Mouse (Mus musculus) stomach, postnatal 0 days (tissue): ENCODE data around the gene Myo1f. TPM values are rescaled to one million over a fixed set of nuclear protein-coding genes. Genes with fewer than 3 reads are reported as not detected.

Experiments
- ATAC-seq: fragments of 200-750 bp; cut with Nextera tagmentation; 2 replicates; pipeline ENCODE4 v1.8.0; 2017; ENCODE audit not compliant: low FRiP score, low TSS enrichment
- DNase-seq: peaks from one replicate; pipeline ENCODE4 v3.0.0-alpha.2; 2016; ENCODE audit warnings: low spot score
- H3K27ac ChIP-seq: fragments of 300-500 bp; sonication (generic); replicated peaks from 2 replicates; pipeline ENCODE4 v1.5.1; 2014; ENCODE audit warnings: mild to moderate bottlenecking, control low read depth
- H3K27me3 ChIP-seq: fragments of 300-500 bp; sonication (generic); 2 replicates; pipeline ENCODE4 v1.6.1; 2014; ENCODE audit warnings: low read length; ENCODE audit not compliant: control insufficient read depth, insufficient read depth
- H3K36me3 ChIP-seq: fragments of 300-500 bp; sonication (generic); 2 replicates; pipeline ENCODE4 v1.6.1; 2014; ENCODE audit warnings: low read length, mixed read lengths; ENCODE audit not compliant: control insufficient read depth, insufficient read depth
- H3K4me1 ChIP-seq: fragments of 300-500 bp; sonication (generic); replicated peaks from 2 replicates; pipeline ENCODE4 v1.6.1; 2014; ENCODE audit warnings: antibody characterized with exemption; ENCODE audit not compliant: control insufficient read depth, insufficient read depth
- H3K4me2 ChIP-seq: fragments of 300-500 bp; sonication (generic); replicated peaks from 2 replicates; pipeline ENCODE4 v1.6.1; 2014; ENCODE audit warnings: low read depth, mild to moderate bottlenecking, control low read depth, moderate library complexity
- H3K4me3 ChIP-seq: fragments of 300-500 bp; sonication (generic); 2 replicates; pipeline ENCODE4 v1.5.1; 2014; ENCODE audit warnings: low read depth, low read length, control low read depth
- H3K9ac ChIP-seq: fragments of 300-500 bp; sonication (generic); 2 replicates; pipeline ENCODE4 v1.6.1; 2014; ENCODE audit warnings: mild to moderate bottlenecking, low read length, control low read depth, mixed read lengths
- H3K9me3 ChIP-seq: fragments of 300-500 bp; sonication (generic); 2 replicates; pipeline ENCODE4 v1.6.1; 2016; ENCODE audit warnings: low read length; ENCODE audit not compliant: control insufficient read depth
- CTCF ChIP-seq: IDR thresholded peaks from 2 replicates; pipeline ENCODE4 v1.5.1; 2016; ENCODE audit warnings: antibody characterized with exemption, low read depth, mild to moderate bottlenecking, moderate library complexity
- EP300 ChIP-seq: optimal IDR thresholded peaks from 2 replicates; pipeline ENCODE3; 2016; ENCODE audit warnings: antibody characterized with exemption
- WGBS: fragments of 180-500 bp; shearing (Covaris S2); extraction: QIAGEN DNeasy Blood & Tissue Kit; methylation state at CpG from one replicate; pipeline ENCODE4 v1.1.7; 2014; 5-methylcytosine and 5-hydroxymethylcytosine counted together
- polyA plus RNA-seq: library from polyadenylated mRNA; unstranded; fragments of >200 nt; fragmentation: Nextera tagmentation; extraction: Ambion mirVana; gene quantifications from 2 replicates; pipeline ENCODE4 v1.2.1, GENCODE M21; 2015

Gene Myo1f
- polyA plus RNA-seq, 1 experiment from 2014 or later: 1.5 TPM

GRCm38 (mm10) chr17:33630171-33630895 lies 74.8 kb downstream of the Myo1f start:
- Histone ChIP-seq H3K4me1 (peaks cover 3% of the 10 kb centered on the region), H3K4me2 (peak overlapping the region; percentile 74), H3K27ac (no peak overlapping the region), H3K27me3 (no peaks in the 10 kb centered on the region), H3K9me3 (no peaks in the 10 kb centered on the region), H3K4me3 (no peak overlapping the region), H3K9ac (no peak overlapping the region), H3K36me3 (peaks cover 12% of the 10 kb centered on the region; the same call in 1 of the 2 replicates)
- 82% methylated on average over 13 of the region's 13 CpGs for WGBS
- TF ChIP-seq CTCF (no peak), EP300 (no peak)
- ATAC-seq (no peak), DNase-seq (peak; percentile 12)

DNA sequence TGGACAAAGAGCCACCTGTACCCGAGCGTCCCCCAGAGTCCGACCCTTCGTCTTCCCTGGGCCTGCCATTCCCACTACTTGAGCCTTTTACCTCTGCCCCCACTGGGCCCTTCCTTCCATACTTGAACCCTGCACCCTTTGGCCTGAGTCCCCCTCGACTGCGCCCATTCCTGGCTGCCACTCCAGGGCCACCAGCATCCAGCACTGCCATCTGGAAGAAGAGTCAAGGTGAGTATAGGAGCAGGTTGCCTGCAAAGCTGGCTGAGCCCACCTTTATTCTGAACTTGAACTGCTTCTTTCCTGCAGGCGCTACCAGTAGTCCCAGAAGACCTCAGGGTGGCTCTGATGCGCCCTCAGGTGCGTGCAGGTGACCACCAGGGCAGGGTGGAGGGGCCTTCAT lies 75.7 kb downstream of the Myo1f start:
- Histone ChIP-seq H3K4me3 (no peak overlapping the region), H3K4me2 (no peak overlapping the region), H3K9ac (no peak overlapping the region), H3K36me3 (peaks cover 12% of the 10 kb centered on the region; the same call in 1 of the 2 replicates), H3K27ac (no peak overlapping the region), H3K9me3 (no peaks in the 10 kb centered on the region), H3K4me1 (peaks cover 3% of the 10 kb centered on the region), H3K27me3 (no peaks in the 10 kb centered on the region)
- DNase-seq (peak; percentile 13), ATAC-seq (no peak)
- TF ChIP-seq CTCF (no peak), EP300 (no peak)
- 94% methylated on average over 9 of the region's 9 CpGs for WGBS

- TF ChIP-seq CTCF (no peak), EP300 (no peak)
- WGBS: 89% methylated on average over 5 of the region's 5 CpGs
- H3K36me3 ChIP-seq: peaks cover 12% of the 10 kb centered on the region; the same call in 1 of the 2 replicates
- no peaks in the 10 kb centered on the region for H3K9me3 ChIP-seq
- no peak overlapping the region for H3K4me3 ChIP-seq
- no peak for ATAC-seq
- H3K4me2 ChIP-seq: no peak overlapping the region
- DNase-seq: peak; percentile 11
- no peaks in the 10 kb centered on the region for H3K27me3 ChIP-seq
- no peak overlapping the region for H3K27ac ChIP-seq
- no peak overlapping the region for H3K9ac ChIP-seq
- H3K4me1 ChIP-seq: peaks cover 3% of the 10 kb centered on the region
These were observed 76.3 kb downstream of the Myo1f start for GRCm38 (mm10) chr17:33631796-33632195.

DNA sequence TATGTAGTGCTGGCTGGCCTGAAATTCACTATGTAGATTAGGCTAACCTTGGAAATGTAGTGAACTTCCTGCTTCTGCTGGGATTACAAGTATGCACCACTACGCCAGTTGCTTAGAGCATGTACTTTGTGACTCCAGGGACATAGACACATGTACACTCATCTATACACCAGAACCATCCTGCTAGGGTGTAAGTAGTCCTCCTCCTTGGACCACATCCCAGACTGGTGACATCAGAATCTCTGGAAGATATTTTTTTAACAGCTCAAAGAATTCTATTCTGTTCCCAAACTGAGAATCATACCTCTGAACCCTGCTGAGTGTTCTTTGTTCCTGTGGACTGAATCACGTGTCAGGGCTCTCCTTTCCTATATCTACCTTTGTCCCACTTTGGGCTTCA lies 81.5 kb downstream of the Myo1f start:
- no peak for DNase-seq
- H3K4me1 ChIP-seq: no peaks in the 10 kb centered on the region
- no peak overlapping the region for H3K9ac ChIP-seq
- 64% methylated on average over 2 of the region's 2 CpGs for WGBS
- no peak for TF ChIP-seq CTCF
- H3K4me2 ChIP-seq: no peak overlapping the region
- no peaks in the 10 kb centered on the region for H3K27me3 ChIP-seq
- H3K27ac ChIP-seq: no peak overlapping the region
- H3K9me3 ChIP-seq: no peaks in the 10 kb centered on the region
- peaks cover 4% of the 10 kb centered on the region; the same call in 1 of the 2 replicates for H3K36me3 ChIP-seq
- no peak for ATAC-seq
- no peak overlapping the region for H3K4me3 ChIP-seq

DNA sequence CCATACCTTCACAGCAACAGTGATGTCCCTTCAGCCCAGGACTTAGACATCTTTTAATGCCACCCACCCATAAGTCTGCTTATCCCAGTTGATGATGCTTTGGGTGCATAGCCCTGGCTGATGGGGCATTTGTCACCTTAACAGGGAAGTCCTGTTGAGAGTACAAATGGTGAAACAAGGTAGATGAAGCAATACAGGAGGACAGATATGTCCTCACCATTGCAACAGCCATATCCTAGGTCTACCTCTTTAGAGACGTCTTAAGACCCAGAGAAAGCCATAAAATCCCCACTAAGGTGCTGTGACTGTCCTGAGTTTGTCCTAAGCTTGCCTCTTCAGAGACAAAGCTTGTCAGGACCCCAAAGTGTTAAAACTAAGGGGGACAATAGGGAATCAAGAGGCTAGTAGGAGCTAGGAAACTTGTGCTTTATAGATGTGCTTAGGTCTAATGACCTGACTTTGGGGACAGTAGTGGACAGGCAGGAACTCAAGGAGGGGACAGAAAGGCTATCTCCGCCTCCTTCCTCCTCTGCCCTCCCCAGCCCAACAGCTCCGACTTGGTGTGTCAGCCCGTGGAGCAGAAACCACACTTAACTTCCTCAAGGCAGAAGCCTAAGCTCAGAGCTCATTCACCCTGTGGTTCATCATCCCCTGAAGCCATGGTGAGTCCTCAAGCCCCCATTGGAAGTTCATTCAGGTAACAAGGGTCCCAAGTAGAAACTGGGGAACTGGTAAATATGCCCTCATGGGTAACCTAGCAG lies 82.2 kb downstream of the Myo1f start, which contains the start of gene Pram1:
Gene Pram1, plus strand, starts transcription at position 541 of the 761 bp plus-strand sequence.
- 75% methylated on average over 4 of the region's 4 CpGs for WGBS
- Histone ChIP-seq H3K4me1 (no peaks in the 10 kb centered on the region), H3K9me3 (no peaks in the 10 kb centered on the region), H3K4me2 (no peak within 1 kb of the TSS), H3K27ac (no peak within 1 kb of the TSS), H3K4me3 (no peak within 1 kb of the TSS), H3K9ac (no peak within 1 kb of the TSS), H3K36me3 (no peaks in the 10 kb centered on the region), H3K27me3 (no peaks in the 10 kb centered on the region)
- TF ChIP-seq CTCF: no peak
- TF ChIP-seq EP300: no peak
- ATAC-seq (no peak), DNase-seq (no peak)

GRCm38 (mm10) chr17:33639743-33640142 lies 84.2 kb downstream of the Myo1f start:
- no peak overlapping the region for H3K9ac ChIP-seq
- TF ChIP-seq CTCF (no peak), EP300 (no peak)
- no peaks in the 10 kb centered on the region for H3K27me3 ChIP-seq
- H3K36me3 ChIP-seq: peaks cover 7% of the 10 kb centered on the region; the same call in 1 of the 2 replicates
- no peak overlapping the region for H3K4me3 ChIP-seq
- H3K27ac ChIP-seq: no peak overlapping the region
- DNase-seq (no peak), ATAC-seq (no peak)
- no peaks in the 10 kb centered on the region for H3K9me3 ChIP-seq
- no peak overlapping the region for H3K4me2 ChIP-seq
- WGBS: 48% methylated on average over 6 of the region's 6 CpGs
- H3K4me1 ChIP-seq: no peaks in the 10 kb centered on the region
